Mouse (Mus musculus) heart, postnatal 0 days (tissue): ENCODE measurements around the gene E130218I03Rik.

Experiments
- CTCF ChIP-seq: IDR thresholded peaks from 2 replicates; pipeline ENCODE4 v1.5.1; 2016; ENCODE audit warnings: antibody characterized with exemption, control low read depth, low read depth
- EP300 ChIP-seq: IDR thresholded peaks from 2 replicates; pipeline ENCODE4 v1.6.1; 2016; ENCODE audit warnings: antibody characterized with exemption, low read depth

DNA sequence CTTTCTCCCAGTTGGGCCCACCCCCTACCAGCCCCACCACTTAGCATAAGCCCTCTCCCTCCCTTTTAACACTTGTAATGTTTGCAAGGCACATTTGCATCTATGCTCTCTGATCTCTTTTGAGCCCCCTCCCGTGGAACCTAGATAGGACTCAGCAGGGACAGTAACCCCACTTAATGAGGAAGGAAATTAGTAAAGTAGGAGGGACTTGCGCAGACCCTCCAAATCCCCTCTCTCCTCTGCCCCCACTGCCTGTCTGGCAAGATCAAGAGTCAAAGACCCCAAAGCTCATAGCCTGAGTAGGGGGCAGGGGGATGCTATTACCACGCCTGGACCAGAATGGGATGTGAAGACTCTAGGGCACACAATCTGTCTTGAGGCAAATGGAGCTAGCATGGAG lies 11.4 kb downstream of the E130218I03Rik start:
- no peak for TF ChIP-seq CTCF
- TF ChIP-seq EP300, result no peak
